Mouse (Mus musculus) MEL (cell line): ENCODE data around the gene Cdiptos. TPM values are rescaled to one million over a fixed set of nuclear protein-coding genes. Genes with fewer than 3 reads are reported as not detected.
A peak's percentile ranks its signal among the peaks of the same experiment; 100 is the strongest.

Experiments
- DNase-seq: peaks from one replicate; pipeline ENCODE4 v3.0.0; 2011; ENCODE audit warnings: low read depth, low spot score
- H3K27ac ChIP-seq: 2 replicates; pipeline ENCODE4 v1.5.1; 2012; ENCODE audit warnings: low read depth, mild to moderate bottlenecking, control low read depth, low read length, moderate library complexity; ENCODE audit not compliant: control insufficient read depth
- H3K27me3 ChIP-seq, 2 experiments: fragments of 150-350 bp in 1 of 2; sonication (generic) in 1 of 2; 2 replicates each; pipeline ENCODE4 v1.6.1; 2012; ENCODE audit warnings: low read length in 2 of 2, mild to moderate bottlenecking in 2 of 2, improper control_type of control experiment in 1 of 2, moderate library complexity in 1 of 2; ENCODE audit not compliant: insufficient read depth in 2 of 2, control insufficient read depth in 1 of 2
- H3K36me3 ChIP-seq, 2 experiments: 2 replicates each; pipeline ENCODE4 v1.6.1; 2012 to 2014; ENCODE audit warnings: low read length in 2 of 2, improper control_type of control experiment in 1 of 2, inconsistent platforms in 1 of 2, mild to moderate bottlenecking in 1 of 2; ENCODE audit not compliant: insufficient read depth in 2 of 2, control insufficient read depth in 1 of 2
- H3K4me1 ChIP-seq, 2 experiments: fragments of 150-350 bp in 1 of 2; sonication (generic) in 1 of 2; 2 replicates each; pipeline ENCODE4 v1.6.1; 2012; ENCODE audit warnings: low read length in 2 of 2, improper control_type of control experiment in 1 of 2, mild to moderate bottlenecking in 1 of 2; ENCODE audit not compliant: insufficient read depth in 2 of 2, control insufficient read depth in 1 of 2
- H3K4me3 ChIP-seq, 2 experiments: fragments of 150-350 bp in 1 of 2; sonication (generic) in 1 of 2; 2 replicates each; pipeline ENCODE4 v1.5.1; 2012; ENCODE audit warnings: low read depth in 2 of 2, low read length in 2 of 2, mild to moderate bottlenecking in 2 of 2, moderate library complexity in 2 of 2, control low read depth in 1 of 2, improper control_type of control experiment in 1 of 2; ENCODE audit not compliant: control insufficient read depth in 1 of 2, insufficient read depth in 1 of 2
- H3K79me2 ChIP-seq: 2 replicates; pipeline ENCODE4 v1.6.1; 2012; ENCODE audit warnings: mild to moderate bottlenecking, low read length, moderate library complexity; ENCODE audit not compliant: control insufficient read depth, poor library complexity, insufficient read depth
- H3K9ac ChIP-seq: 2 replicates; pipeline ENCODE4 v1.6.1; 2012; ENCODE audit warnings: low read depth, mild to moderate bottlenecking, control low read depth, low read length, moderate library complexity; ENCODE audit not compliant: control insufficient read depth, poor library complexity, severe bottlenecking
- H3K9me3 ChIP-seq: fragments of 150-350 bp; sonication (generic); replicated peaks from 2 replicates; pipeline ENCODE4 v1.6.1; 2012; ENCODE audit warnings: mild to moderate bottlenecking, low read length, improper control_type of control experiment, moderate library complexity; ENCODE audit not compliant: insufficient read depth
- CTCF ChIP-seq, 3 experiments: IDR thresholded peaks in 2 of 3; conservative IDR thresholded peaks in 1 of 3; 2 replicates each; pipeline ENCODE4 v1.5.1; 2011 to 2012; ENCODE audit warnings: low read length in 3 of 3, low read depth in 2 of 3, mild to moderate bottlenecking in 2 of 3, improper control_type of control experiment in 1 of 3, inconsistent platforms in 1 of 3, mixed read lengths in 1 of 3, moderate library complexity in 1 of 3; ENCODE audit not compliant: control insufficient read depth in 1 of 3, insufficient read depth in 1 of 3, poor library complexity in 1 of 3, severe bottlenecking in 1 of 3
- ETS1 ChIP-seq: IDR thresholded peaks from 2 replicates; pipeline ENCODE4 v1.6.1; 2012; ENCODE audit warnings: low read depth, mild to moderate bottlenecking, inconsistent platforms, low read length, improper control_type of control experiment, moderate library complexity
- GATA1 ChIP-seq: IDR thresholded peaks from 2 replicates; pipeline ENCODE4 v1.6.1; 2011; ENCODE audit warnings: low read depth, low read length, improper control_type of control experiment
- HCFC1 ChIP-seq: IDR thresholded peaks from 2 replicates; pipeline ENCODE4 v1.6.1; 2012; ENCODE audit warnings: low read depth, mild to moderate bottlenecking, inconsistent platforms, low read length, improper control_type of control experiment, moderate library complexity
- MAFK ChIP-seq: IDR thresholded peaks from 2 replicates; pipeline ENCODE4 v1.6.1; 2011; ENCODE audit warnings: low read depth, mild to moderate bottlenecking, low read length, improper control_type of control experiment, borderline replicate concordance
- MAX ChIP-seq: IDR thresholded peaks from 2 replicates; pipeline ENCODE4 v1.6.1; 2011; ENCODE audit warnings: low read length, improper control_type of control experiment
- MAZ ChIP-seq: IDR thresholded peaks from 2 replicates; pipeline ENCODE4 v1.6.1; 2012; ENCODE audit warnings: low read depth, mild to moderate bottlenecking, inconsistent platforms, low read length, improper control_type of control experiment
- MYB ChIP-seq: IDR thresholded peaks from 2 replicates; pipeline ENCODE4 v1.6.1; 2011; ENCODE audit warnings: mild to moderate bottlenecking, low read depth, low read length, improper control_type of control experiment
- NRF1 ChIP-seq: IDR thresholded peaks from 2 replicates; pipeline ENCODE4 v1.6.1; 2014; ENCODE audit warnings: low read depth, mild to moderate bottlenecking, inconsistent platforms, low read length, improper control_type of control experiment, moderate library complexity; ENCODE audit not compliant: poor library complexity, insufficient read depth, severe bottlenecking
- POLR2A ChIP-seq, 2 experiments: IDR thresholded peaks; 2 replicates each; pipeline ENCODE4 v1.6.1; 2011 to 2012; ENCODE audit warnings: low read length in 2 of 2, mild to moderate bottlenecking in 2 of 2, control low read depth in 1 of 2, improper control_type of control experiment in 1 of 2, low read depth in 1 of 2, moderate library complexity in 1 of 2; ENCODE audit not compliant: control insufficient read depth in 1 of 2, insufficient read depth in 1 of 2, poor library complexity in 1 of 2
- RCOR1 ChIP-seq: IDR thresholded peaks from 2 replicates; pipeline ENCODE4 v1.6.1; 2012; ENCODE audit warnings: low read depth, mild to moderate bottlenecking, inconsistent platforms, low read length, improper control_type of control experiment
- SIN3A ChIP-seq: IDR thresholded peaks from 2 replicates; pipeline ENCODE4 v1.6.1; 2012; ENCODE audit warnings: low read length, improper control_type of control experiment, inconsistent platforms
- SMC3 ChIP-seq: IDR thresholded peaks from 2 replicates; pipeline ENCODE4 v1.6.1; 2011; ENCODE audit warnings: low read depth, low read length, improper control_type of control experiment
- TAL1 ChIP-seq: IDR thresholded peaks from 2 replicates; pipeline ENCODE4 v1.6.1; 2012; ENCODE audit warnings: mild to moderate bottlenecking, inconsistent platforms, low read length, moderate library complexity, mixed read lengths
- TBP ChIP-seq: IDR thresholded peaks from 2 replicates; pipeline ENCODE4 v1.8.0; 2011; ENCODE audit warnings: low read depth, low read length, improper control_type of control experiment
- TCF12 ChIP-seq: IDR thresholded peaks from 2 replicates; pipeline ENCODE4 v1.6.1; 2014; ENCODE audit warnings: low read depth, mild to moderate bottlenecking, inconsistent platforms, low read length, improper control_type of control experiment, moderate library complexity
- USF1 ChIP-seq: IDR thresholded peaks from 2 replicates; pipeline ENCODE4 v1.6.1; 2014; ENCODE audit warnings: low read depth, mild to moderate bottlenecking, inconsistent platforms, low read length, improper control_type of control experiment, moderate library complexity
- ZC3H11A ChIP-seq: IDR thresholded peaks from 2 replicates; pipeline ENCODE4 v1.6.1; 2012; ENCODE audit warnings: low read depth, mild to moderate bottlenecking, inconsistent platforms, low read length, improper control_type of control experiment
- ZKSCAN1 ChIP-seq: IDR thresholded peaks from 2 replicates; pipeline ENCODE4 v1.6.1; 2012; ENCODE audit warnings: low read depth, mild to moderate bottlenecking, inconsistent platforms, low read length, improper control_type of control experiment, moderate library complexity
- polyA plus RNA-seq, 2 experiments: library from polyadenylated mRNA; stranded (reverse) in 1 of 2; unstranded in 1 of 2; fragments of >175 nt in 1 of 2; fragments of >200 nt in 1 of 2; gene quantifications; 2 replicates each; pipeline versions ENCODE4 v1.2.1 to v1.2.4; 2012; ENCODE audit warnings: low replicate concordance in 2 of 2, low read depth in 1 of 2; ENCODE audit not compliant: insufficient read length in 2 of 2, insufficient read depth in 1 of 2, missing spikeins in 1 of 2
- total RNA-seq: library from RNA; depleted of rRNA; stranded (reverse); fragments of 300-350 nt; gene quantifications from 2 replicates; pipeline ENCODE4 v1.2.3, GENCODE M21; 2012

Cdiptos gene
- total and polyA plus RNA-seq, 3 experiments: 0.35 to 1.8 TPM; not detected in 1

- H3K4me1 ChIP-seq: peaks cover 0 to 11% of the 10 kb centered on the region in 2 experiments; a peak in 2 of 4 replicates
- no peak for TF ChIP-seq POLR2A (IDR thresholded peaks at IDR 0.05; ENCODE audit: control insufficient read depth in 1 of 2, insufficient read depth in 1 of 2, low read depth in 1 of 2, low read length in 2 of 2, poor library complexity in 1 of 2)
- TF ChIP-seq SMC3: no peak
- no peak for TF ChIP-seq MAX
- TF ChIP-seq, all 39 proteins: peak for 0
- Histone ChIP-seq H3K4me3 (no peak overlapping the region), H3K27ac (no peak overlapping the region), H3K36me3 (peaks cover 0 to 10% of the 10 kb centered on the region in 2 experiments; a peak in 2 of 4 replicates), H3K9me3 (no peaks in the 10 kb centered on the region), H3K27me3 (no peaks in the 10 kb centered on the region), H3K79me2 (no peaks in the 10 kb centered on the region), H3K9ac (no peak overlapping the region)
- no peak for DNase-seq
These were observed 7.2 kb upstream of the Cdiptos start for GRCm38 (mm10) chr7:126983113-126983512.

- no peaks in the 10 kb centered on the region for H3K9me3 ChIP-seq
- DNase-seq: no peak
- TF ChIP-seq GATA1: peak; percentile 71
- TF ChIP-seq TCF12: no peak
- H3K27me3 ChIP-seq: no peaks in the 10 kb centered on the region
- H3K27ac ChIP-seq: no peak overlapping the region
- no peak overlapping the region for H3K4me3 ChIP-seq
- H3K4me1 ChIP-seq: peaks cover 0 to 15% of the 10 kb centered on the region in 2 experiments; a peak in 2 of 4 replicates
- no peak overlapping the region for H3K9ac ChIP-seq
- H3K79me2 ChIP-seq: peaks cover 4% of the 10 kb centered on the region
- peaks cover 0 to 10% of the 10 kb centered on the region in 2 experiments; a peak in 2 of 4 replicates for H3K36me3 ChIP-seq
These were observed 6.2 kb upstream of the Cdiptos start for GRCm38 (mm10) chr7:126982054-126982453.

- Histone ChIP-seq H3K9me3 (no peaks in the 10 kb centered on the region), H3K79me2 (peaks cover 8% of the 10 kb centered on the region), H3K4me1 (peaks cover 0 to 17% of the 10 kb centered on the region in 2 experiments; a peak in 2 of 4 replicates), H3K4me3 (no peak overlapping the region), H3K36me3 (peaks cover 0 to 12% of the 10 kb centered on the region in 2 experiments; a peak in 2 of 4 replicates), H3K27ac (no peak overlapping the region), H3K9ac (no peak overlapping the region), H3K27me3 (no peaks in the 10 kb centered on the region)
- TF ChIP-seq TBP (no peak), ZC3H11A (no peak), USF1 (no peak), RCOR1 (no peak), MAFK (no peak), MAZ (no peak), CTCF (IDR thresholded peaks at IDR 0.05 in 2 of 3, conservative IDR thresholded peaks at IDR 0.05 in 1 of 3; ENCODE audit: control insufficient read depth in 1 of 3, insufficient read depth in 1 of 3, low read depth in 2 of 3, low read length in 3 of 3, poor library complexity in 1 of 3, severe bottlenecking in 1 of 3) (no peak), ETS1 (no peak), TCF12 (no peak), ZKSCAN1 (no peak), GATA1 (no peak), MYB (no peak), HCFC1 (no peak), POLR2A (IDR thresholded peaks at IDR 0.05; ENCODE audit: control insufficient read depth in 1 of 2, insufficient read depth in 1 of 2, low read depth in 1 of 2, low read length in 2 of 2, poor library complexity in 1 of 2) (no peak; a peak in 1 of 4 replicates), NRF1 (no peak), TAL1 (no peak), SIN3A (no peak)
- peak; percentile 29 for DNase-seq
These were observed 5.7 kb upstream of the Cdiptos start for GRCm38 (mm10) chr7:126981601-126982000.
